Mouse (Mus musculus) thymus, postnatal 36 days (tissue): ENCODE measurements around the gene Nhlrc1.

ENCODE experiments used
- DNase-seq, 2 experiments: peaks; one replicate each; pipeline ENCODE4 v3.0.0; 2022; ENCODE audit warnings: mixed read lengths in 2 of 2

Gene Nhlrc1

GRCm38 (mm10) chr13:47014334-47015194, at the start of gene Nhlrc1:
Nhlrc1 (minus strand) TSS chr13:47014850.
- peak; percentile 70 to 72 for DNase-seq

DNA sequence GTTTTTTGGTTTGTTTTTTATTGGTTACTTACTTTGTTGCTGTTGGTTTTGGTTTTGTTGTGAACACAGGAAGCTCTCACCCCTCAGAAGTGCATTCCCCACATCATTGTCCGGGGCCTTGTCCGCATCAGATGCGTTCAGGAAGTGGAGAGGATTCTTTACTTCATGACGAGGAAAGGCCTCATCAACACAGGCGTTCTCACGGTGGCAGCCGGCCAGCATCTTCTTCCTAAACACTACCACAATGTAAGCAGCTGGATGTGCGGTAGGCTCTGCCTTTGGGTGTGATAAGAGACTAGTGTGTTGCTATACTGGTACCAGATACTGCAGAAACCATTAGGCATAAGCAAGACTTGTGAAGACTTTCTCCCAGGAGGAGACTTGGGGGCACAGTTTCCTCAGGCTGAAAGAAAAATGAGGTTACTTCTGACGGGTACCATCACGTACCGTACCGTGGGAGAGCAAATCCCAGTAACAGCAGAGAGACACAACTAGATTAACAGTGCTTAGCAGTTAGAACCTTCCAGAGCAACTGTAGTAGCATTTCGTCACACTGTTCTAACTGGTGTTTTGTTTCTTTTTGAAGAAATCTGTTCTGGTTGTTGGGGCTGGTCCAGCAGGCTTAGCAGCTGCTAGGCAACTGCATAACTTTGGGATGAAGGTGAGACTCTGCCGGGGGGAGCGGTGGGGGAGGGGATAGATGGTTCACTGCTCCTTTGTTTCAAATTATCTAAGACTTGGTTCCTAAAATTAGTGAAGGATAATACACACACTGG, 49.5 kb upstream of the Nhlrc1 start:
- DNase-seq, result no peak

DNA sequence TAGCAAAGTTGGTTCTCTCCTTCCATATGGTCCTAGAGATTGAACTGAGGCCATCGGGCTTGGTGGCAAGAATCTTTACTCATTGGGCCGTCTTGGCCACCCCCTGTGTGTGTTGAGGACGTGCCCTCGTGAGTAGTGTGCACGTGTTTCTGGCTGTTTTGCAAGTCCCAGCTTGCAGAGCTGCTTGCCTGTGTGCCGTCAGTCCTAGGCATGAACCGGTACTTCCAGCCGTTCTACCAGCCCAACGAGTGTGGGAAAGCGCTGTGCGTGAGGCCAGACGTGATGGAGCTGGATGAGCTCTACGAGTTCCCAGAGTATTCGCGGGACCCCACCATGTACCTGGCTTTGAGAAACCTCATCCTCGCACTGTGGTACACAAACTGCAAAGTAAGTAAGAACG, 48.1 kb upstream of the Nhlrc1 start:
- DNase-seq, result no peak

GRCm38 (mm10) chr13:47056781-47057180, 42.1 kb upstream of the Nhlrc1 start:
- peak; percentile 34 to 63 for DNase-seq

- peak; percentile 75 to 89 for DNase-seq
Measured at GRCm38 (mm10) chr13:47056126-47056525, 41.5 kb upstream of the Nhlrc1 start.

DNA sequence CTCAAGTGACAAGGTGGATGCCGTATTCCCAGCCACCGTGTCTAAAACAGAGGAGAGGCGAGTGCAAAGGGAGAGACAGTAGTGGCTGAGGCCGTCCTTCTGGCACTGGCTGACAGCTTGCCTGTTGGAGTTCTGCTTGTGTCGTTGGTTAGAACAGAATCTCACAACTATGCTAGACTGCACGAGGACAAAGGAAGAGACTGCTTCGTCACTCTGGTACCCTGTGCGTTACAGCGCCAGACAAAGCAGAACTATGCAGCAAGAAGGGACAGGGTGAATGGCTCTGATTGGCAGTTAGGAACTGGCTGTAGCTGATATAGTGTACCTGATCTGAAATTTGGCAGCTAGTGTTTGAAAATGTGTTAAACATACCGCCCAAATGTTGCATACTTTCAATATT, 39.3 kb upstream of the Nhlrc1 start:
- no peak for DNase-seq

GRCm38 (mm10) chr13:47050009-47050408, 35.4 kb upstream of the Nhlrc1 start:
- no peak for DNase-seq

GRCm38 (mm10) chr13:47047996-47048395, 33.3 kb upstream of the Nhlrc1 start:
- DNase-seq, result no peak

- DNase-seq, result peak in 1 of 2 experiments; percentile 21
Measured at GRCm38 (mm10) chr13:47044617-47044947, 29.9 kb upstream of the Nhlrc1 start, which contains the start of gene Tpmt. Tpmt (minus strand) TSS chr13:47044737.

GRCm38 (mm10) chr13:47043833-47044616, 29.4 kb upstream of the Nhlrc1 start:
- DNase-seq, result peak; percentile 35 to 63

DNA sequence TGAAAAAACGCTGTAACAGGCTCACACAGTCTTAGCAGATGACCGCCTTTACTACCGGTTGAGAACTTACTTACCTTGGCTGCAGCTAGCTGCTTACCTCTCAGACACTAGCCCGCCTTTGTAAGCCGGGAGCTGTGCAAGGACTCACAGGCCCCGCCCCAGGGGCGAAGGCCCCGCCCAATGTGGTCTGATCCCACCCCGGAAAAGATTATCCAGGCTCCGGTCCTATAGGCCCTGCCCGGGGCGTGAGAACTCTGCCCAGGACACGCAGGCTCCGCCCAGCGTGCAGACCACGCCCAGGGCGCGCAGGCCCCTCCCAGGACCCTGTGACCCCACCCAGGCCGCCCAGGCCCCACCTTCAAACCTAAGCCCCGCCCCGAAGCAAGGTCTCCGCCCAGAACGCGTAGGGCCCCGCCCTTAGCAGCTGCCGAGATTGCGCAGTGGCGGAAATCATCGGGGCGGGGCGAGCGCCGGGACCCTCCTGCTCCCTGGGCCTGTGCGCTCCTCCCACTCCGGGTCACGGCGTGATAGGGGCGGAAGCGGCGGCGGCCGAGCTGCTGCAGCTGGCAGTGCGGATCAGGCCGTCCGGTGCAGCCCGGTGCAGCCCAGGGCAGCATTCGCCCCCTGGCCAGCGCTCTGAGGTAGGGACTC, 28.5 kb upstream of the Nhlrc1 start, which contains the start of gene Kdm1b:
Gene Kdm1b (plus strand): TSS at position 470 of the 651 bp plus-strand sequence.
- peak; percentile 98 to 99 for DNase-seq

GRCm38 (mm10) chr13:47042024-47042633, 27.5 kb upstream of the Nhlrc1 start:
- no peak for DNase-seq

DNA sequence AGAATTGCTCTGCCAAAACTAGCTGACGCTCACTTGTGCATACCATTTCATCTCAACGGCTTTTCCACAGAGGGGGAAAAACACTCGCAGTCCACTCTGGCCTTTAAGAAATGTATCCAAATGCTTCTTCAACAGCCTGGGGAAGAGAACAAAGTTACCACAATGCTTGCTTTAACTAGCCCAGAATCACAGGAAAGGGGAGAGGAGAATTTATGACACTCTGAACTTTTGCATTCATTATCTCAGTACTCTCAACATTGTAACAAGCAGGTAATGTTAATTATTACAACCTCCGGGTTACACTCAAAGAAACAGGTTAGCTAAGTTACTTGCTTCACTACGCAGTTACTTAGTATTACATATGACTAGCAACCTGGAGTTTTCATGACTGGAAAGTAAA, 25.4 kb upstream of the Nhlrc1 start:
- no peak for DNase-seq

GRCm38 (mm10) chr13:47037946-47038345, 23.3 kb upstream of the Nhlrc1 start:
- no peak for DNase-seq

- DNase-seq, result no peak
Measured at GRCm38 (mm10) chr13:47033602-47034001, 19.0 kb upstream of the Nhlrc1 start.

- no peak for DNase-seq
Measured at GRCm38 (mm10) chr13:47030376-47031107, 15.9 kb upstream of the Nhlrc1 start.

GRCm38 (mm10) chr13:47020798-47021197, 6.1 kb upstream of the Nhlrc1 start:
- no peak for DNase-seq

GRCm38 (mm10) chr13:47019774-47020173, 5.1 kb upstream of the Nhlrc1 start:
- no peak for DNase-seq

- DNase-seq, result peak in 1 of 2 experiments; percentile 11
Measured at GRCm38 (mm10) chr13:47017259-47017658, 2.6 kb upstream of the Nhlrc1 start.

DNA sequence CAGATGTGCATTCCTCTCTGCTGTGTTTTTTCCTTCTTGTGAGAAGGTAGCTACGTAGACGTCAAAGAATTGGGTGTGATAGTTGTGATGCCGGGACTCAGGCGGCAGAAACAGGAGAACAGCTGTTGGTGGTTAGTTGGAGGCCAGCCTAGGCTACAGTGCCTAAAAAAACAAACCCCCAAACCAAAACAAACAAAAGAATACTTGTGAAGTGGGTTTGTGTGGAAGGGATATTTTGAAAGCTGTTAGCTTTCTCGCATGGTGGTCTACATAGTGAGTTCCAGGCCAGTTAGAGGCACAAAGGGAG, 498 bp upstream of the Nhlrc1 start:
- no peak for DNase-seq

- DNase-seq, result peak; percentile 2 to 6
Measured at GRCm38 (mm10) chr13:47013740-47014139, 910 bp downstream of the Nhlrc1 start.
